Mouse (Mus musculus) gonadal fat pad, adult 2 months (tissue): ENCODE results near the gene Akr1c18. TPM values are rescaled to one million over a fixed set of nuclear protein-coding genes. Genes with fewer than 3 reads are reported as not detected.
A peak's percentile ranks its signal among the peaks of the same experiment; 100 is the strongest.
"Not testable (repeated sequence)": the region's sequence is repeated elsewhere in the genome, so short reads cannot be mapped to it uniquely, and the experiment has no call there.

Experiments
- DNase-seq: peaks from one replicate; pipeline ENCODE4 v3.0.0-alpha.2; 2012; ENCODE audit warnings: low read depth
- polyA plus RNA-seq: library from polyadenylated mRNA; depleted of rRNA; stranded (reverse); fragments of >200 nt; gene quantifications from 2 replicates; pipeline ENCODE4 v1.2.3, GENCODE M21; 2012; rRNA removed

The Akr1c18 gene
- 0.23 TPM in 1 of 2 replicates, not detected in the other for polyA plus RNA-seq

- peak; percentile 86 for DNase-seq
Observed at GRCm38 (mm10) chr13:4150518-4150917, at the start of gene Akr1c18. Akr1c18 (minus strand) TSS chr13:4150654.

- no peak for DNase-seq
Observed at GRCm38 (mm10) chr13:4192511-4192910, 42.1 kb upstream of the Akr1c18 start.

GRCm38 (mm10) chr13:4190904-4191303 lies 40.5 kb upstream of the Akr1c18 start, which contains the start of gene Akr1c13:
Akr1c13 (plus strand) TSS chr13:4191150.
- peak; percentile 6 for DNase-seq

- no peak for DNase-seq
Observed at GRCm38 (mm10) chr13:4188174-4188573, 37.7 kb upstream of the Akr1c18 start.

GRCm38 (mm10) chr13:4186641-4187411 lies 36.4 kb upstream of the Akr1c18 start:
- not testable (repeated sequence) for DNase-seq

DNA sequence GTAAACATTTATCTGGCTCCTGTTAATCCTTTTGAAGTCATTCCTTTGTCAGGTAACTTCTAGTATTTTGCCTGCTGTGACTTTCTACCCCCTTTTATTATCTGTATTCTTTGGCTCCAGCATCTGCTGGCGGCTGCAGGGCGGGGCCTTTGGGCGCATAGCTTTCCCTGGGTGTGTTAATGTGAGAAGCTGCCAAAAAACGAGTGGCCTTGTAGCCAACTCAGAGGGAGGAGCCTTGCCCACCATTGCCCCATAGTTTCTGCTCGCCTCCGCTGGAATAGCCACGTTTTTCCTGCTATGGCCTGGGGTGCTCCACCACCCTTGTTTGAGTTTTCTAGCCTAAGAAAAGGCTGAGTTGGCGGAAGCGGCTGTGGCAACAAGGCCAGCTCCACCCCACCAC lies 32.7 kb upstream of the Akr1c18 start:
- peak; percentile 80 for DNase-seq

DNA sequence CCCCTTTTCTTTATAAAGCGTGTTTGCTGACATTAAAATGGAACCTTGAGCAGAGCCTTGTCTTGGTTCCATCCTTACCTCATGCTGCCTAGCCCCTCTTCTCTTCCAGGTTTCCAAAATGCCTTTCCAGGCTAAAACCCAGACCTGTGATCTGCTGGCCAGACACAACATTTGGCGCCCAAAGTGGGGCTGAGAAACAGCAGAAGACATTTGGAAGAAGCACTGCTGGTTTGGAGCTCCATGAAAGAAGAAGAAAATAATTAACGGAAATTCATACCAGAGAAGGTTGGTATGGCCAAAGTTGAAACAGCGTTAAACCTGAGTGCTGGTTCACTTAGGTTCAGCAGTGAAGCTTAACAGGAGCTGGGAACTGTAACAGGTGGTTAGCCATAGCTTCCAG lies 30.9 kb upstream of the Akr1c18 start:
- not testable (repeated sequence) for DNase-seq

GRCm38 (mm10) chr13:4172978-4173377 lies 22.5 kb upstream of the Akr1c18 start:
- DNase-seq = no peak

DNA sequence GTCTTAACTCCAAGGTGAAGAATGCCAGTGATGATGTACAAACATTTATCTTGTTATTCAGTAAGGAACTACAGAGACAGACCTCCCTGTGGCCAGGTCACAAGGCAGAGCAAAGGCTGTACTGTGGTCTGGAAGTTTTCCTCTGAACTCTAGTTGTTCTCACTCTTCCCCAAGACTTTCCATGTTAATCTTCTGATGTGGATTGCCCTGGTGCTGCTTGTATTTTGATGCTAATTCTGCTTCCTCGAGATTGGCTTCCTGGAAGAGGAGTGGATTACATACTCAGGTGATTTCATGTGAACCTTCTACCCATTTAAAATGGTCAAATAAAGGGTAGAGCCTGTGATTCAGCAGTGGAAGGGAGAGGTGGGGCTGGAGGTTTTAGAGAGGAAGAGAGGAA lies 17.6 kb upstream of the Akr1c18 start:
- DNase-seq = no peak

DNA sequence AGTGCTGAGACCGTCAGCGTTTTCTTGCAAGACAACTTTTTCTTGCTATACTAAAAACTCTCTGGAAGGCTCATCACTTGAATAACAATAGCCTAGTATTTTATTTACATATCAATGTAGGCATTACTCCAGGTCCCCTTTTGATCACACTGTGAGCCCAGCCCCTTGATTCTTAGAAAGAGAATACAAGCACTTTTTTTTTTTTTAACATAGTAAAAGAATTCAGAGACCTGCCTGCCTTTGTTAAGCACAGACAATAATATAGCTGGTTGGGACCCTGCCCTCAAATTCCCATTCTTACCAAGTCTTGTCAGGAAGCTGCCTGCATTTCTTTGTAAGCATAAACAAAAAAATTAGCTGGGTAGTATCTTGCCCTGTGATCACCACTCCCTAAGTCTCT lies 4.8 kb upstream of the Akr1c18 start:
- no peak for DNase-seq

GRCm38 (mm10) chr13:4153593-4153992 lies 3.1 kb upstream of the Akr1c18 start:
- DNase-seq = no peak

GRCm38 (mm10) chr13:4152908-4153307 lies 2.5 kb upstream of the Akr1c18 start:
- no peak for DNase-seq

GRCm38 (mm10) chr13:4144261-4144660 lies 6.2 kb downstream of the Akr1c18 start:
- DNase-seq = no peak

- no peak for DNase-seq
Observed at GRCm38 (mm10) chr13:4133070-4133469, 17.4 kb downstream of the Akr1c18 start.

- DNase-seq = no peak
Observed at GRCm38 (mm10) chr13:4131721-4132120, 18.7 kb downstream of the Akr1c18 start.

GRCm38 (mm10) chr13:4131317-4131716 lies 19.1 kb downstream of the Akr1c18 start:
- no peak for DNase-seq

- no peak for DNase-seq
Observed at GRCm38 (mm10) chr13:4129100-4129499, 21.4 kb downstream of the Akr1c18 start.

DNA sequence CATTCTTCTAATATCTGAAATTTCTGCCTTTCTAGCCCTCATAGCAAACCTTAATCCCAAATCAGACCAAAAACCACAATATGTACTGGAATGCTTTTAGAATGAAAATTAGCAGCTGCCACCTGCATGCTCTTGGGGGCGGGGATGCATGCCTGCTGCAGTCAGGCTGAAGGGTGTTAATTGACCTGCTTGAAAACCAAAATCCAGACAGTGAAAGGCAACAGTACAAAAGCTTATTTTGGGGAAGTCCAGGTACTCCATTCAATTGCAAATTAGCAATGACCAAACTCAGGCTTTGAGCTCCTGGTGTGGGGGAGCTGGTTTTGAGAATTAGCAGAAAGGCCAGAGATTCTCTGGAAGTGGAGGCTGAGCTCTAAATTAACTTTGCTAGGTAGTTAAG lies 24.6 kb downstream of the Akr1c18 start:
- not testable (repeated sequence) for DNase-seq

GRCm38 (mm10) chr13:4124471-4124870 lies 26.0 kb downstream of the Akr1c18 start:
- not testable (repeated sequence) for DNase-seq

GRCm38 (mm10) chr13:4123146-4123545 lies 27.3 kb downstream of the Akr1c18 start:
- no peak for DNase-seq

DNA sequence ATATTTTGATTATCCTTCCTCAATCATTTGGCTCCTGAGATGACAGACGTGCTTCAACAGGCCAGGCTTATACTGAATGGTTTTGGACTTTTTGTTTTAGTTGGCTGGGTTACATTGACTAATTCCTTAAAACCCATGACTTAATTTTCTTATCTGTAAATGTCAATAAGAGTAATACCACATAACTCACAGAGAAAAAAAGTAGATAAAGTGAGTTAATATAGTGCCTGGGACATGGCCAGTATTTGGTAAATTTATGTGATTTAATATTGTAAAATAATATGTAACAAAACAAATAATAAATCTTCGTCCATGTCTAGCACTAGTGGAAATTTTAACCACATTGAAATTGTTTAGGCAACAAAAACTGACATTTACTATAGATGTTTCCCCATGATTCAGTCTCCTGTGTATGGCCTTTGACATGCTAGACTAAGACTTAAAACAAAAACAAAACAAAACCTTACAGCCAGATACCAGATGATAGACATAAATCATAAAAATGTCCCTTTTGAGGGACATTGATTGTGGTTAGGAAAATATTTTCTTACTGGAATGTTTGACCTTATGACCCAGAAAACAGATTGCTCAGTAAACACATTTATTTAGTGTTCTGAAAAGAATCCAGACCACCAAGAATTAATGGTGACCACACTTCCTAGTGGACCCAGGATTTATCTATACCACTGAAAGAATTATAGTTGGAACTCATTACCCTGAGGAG lies 31.1 kb downstream of the Akr1c18 start:
- no peak for DNase-seq

DNA sequence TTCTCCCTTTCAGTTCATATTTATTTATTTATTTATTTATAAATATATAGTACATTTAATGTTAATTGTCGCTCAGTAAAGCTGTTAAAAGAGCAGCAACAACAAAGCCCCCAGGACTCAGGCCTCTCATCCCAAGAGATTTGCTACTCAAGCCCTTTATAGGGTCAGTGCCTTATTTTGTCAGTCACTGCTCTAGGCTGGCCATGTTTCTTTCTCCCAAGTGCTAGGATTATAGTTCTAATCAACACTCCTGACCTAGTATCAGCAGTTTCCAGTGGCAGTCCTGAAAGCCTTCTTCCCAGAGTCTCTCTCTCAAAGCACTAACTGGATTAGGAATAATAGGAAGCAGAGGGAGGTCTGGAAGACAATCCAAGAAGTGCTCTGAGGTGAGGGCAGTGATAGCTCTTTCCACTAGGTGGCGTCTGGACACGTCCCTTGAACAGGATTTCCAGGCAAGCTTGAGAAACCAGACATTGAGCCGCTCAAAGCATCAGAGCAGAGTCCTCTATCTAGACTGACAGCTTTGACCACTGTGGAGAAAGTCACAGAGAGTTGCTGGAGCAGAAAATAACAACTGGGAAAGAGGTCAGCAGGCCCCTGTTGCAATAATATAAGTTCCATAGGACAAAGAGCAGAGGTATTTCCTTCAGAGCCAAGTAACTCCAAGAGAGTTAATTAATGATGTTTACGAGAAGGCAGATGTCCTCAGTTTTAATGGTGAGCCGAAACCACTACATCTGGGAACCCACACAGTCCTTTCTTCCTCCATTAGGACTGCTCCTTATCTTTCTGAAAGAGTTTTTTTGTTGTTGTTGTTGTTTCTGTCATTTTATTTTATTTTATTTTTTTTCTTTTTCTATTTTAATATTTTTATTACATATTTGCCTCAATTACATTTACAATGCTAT lies 39.9 kb downstream of the Akr1c18 start:
- no peak for DNase-seq
